Mouse (Mus musculus): Measurements from ENCODE around the gene Snx22. TPM values are rescaled to one million over a fixed set of nuclear protein-coding genes. Genes with fewer than 3 reads are reported as not detected.
A peak's percentile ranks its signal among the peaks of the same experiment; 100 is the strongest.

Snx22 gene
- total RNA-seq (2021), result 1 to 10 TPM; 4.9 to 6.3 TPM

DNA sequence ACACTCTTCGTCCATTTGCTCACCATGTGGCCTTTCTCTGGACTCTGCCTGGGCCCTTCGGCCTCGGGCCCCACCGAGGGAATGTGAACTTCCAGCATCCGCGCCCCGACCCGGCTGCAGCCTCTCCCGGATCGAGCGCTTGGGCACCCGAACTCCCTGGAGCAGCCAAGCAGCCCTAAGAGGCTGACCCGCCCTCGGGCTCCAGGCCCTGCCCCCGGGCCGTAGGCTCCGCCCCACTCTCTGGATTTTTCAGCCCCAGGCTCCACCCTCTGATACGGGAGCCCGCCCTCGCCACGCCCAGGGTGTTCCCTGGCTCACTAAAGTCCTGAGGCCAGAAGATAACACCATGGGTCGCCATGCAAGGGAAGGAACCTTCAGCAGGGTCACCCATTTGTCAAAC is at the start of gene Snx22:
Gene Snx22 (minus strand): TSS at position 137 of the 400 bp plus-strand sequence.
- DNase-seq (ENCODE audit: extremely low spot score in 1 of 2, low spot score in 1 of 2), result peak in 1 of 2 experiments; percentile 44

DNA sequence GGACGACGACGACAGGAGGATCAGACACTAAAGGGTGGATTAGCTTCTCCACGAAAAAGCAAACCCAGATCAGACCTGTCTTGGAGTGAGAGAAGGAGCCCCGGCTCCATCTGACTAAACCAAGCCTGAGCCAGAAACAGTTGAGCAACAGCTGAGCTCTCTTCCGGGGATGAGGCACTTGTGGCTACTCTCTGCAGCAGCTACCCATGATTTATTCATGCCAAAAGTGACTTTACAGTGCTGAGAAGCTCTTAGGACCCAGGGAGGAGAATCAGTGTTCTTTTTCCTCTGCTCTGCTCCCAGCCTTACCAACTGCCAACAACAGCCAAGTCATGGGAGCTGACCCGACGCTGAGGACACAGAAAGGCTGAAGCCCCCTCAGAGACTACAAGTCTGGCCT is 47.4 kb upstream of the Snx22 start:
- DNase-seq (ENCODE audit: extremely low spot score in 1 of 2, low spot score in 1 of 2), result no peak

DNA sequence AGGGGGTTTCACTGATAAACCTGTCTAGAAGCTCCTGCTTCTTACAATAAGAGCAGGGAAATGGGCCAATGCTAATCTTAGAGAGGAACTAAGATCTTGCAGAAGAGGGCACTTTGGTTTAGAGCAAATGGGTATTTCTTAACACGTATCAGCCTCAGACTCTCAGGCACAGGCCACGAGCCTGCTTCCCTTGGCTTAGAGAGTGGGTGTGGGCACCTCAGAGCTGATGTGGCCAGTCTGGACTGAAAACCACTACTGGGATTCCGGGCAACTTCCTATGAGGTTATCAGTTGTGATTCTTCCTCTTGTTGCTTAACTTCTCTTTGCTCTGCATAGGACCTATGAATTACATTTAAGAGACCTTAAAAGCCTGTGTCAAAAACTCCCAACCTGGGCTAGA is 44.8 kb upstream of the Snx22 start:
- DNase-seq (ENCODE audit: extremely low spot score in 1 of 2, low spot score in 1 of 2), result no peak

DNA sequence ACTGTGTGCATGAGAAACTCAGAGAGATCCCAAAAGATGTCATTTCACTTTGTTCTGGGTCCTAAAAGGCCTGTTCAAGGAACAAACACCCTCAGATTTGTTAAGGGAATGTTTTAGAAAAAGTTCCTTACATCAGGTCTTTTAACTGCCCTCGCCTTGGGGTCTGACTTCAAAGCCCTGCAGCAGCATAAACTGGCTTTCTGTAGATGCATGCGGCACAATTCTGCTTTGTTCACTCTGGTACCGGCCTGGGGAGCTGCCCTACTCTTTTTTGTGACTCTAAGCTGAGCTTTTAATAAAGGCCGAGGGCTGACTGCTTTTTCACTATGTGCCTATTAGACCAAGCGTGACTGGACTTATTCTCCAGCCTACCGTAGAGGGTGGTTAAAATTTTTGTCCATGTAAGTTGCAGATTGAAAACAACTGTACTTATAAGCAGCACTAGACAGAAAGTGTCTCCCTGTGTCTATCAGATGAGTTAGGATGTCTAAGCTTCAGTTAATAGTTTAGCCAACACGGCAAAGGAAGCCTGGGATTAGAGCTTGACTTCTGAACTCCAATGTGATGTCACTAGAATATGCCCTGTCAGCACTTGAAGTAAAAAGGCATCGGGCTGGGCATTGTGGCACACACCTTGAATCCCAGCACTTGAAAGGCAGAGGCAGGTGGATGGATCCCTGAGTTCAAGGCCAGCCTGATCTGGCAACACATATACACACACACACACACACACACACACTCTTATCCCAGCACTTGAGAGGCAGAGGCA is 41.3 kb upstream of the Snx22 start:
- DNase-seq (ENCODE audit: extremely low spot score in 1 of 2, low spot score in 1 of 2), result no peak

DNA sequence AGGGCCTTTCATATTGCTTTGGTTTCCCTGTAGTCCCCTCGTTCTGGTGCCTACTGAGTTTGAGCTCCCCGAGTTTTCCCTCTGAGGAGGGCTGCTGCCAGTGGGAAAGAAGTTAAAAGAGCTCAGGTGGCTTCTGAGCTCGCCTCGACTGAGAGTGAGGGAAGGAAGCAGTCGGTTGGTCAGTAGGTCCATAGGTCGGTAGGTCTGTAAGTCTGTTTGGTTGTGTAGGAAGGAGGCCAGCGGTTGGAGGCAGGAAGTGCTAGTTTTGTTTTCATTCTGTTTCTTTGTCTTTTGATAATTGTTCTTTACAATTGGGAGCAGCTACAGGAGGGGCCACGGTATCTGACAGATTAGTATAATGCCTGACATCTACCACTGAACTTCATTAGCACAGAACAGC is 40.6 kb upstream of the Snx22 start:
- DNase-seq (ENCODE audit: extremely low spot score in 1 of 2, low spot score in 1 of 2), result no peak

DNA sequence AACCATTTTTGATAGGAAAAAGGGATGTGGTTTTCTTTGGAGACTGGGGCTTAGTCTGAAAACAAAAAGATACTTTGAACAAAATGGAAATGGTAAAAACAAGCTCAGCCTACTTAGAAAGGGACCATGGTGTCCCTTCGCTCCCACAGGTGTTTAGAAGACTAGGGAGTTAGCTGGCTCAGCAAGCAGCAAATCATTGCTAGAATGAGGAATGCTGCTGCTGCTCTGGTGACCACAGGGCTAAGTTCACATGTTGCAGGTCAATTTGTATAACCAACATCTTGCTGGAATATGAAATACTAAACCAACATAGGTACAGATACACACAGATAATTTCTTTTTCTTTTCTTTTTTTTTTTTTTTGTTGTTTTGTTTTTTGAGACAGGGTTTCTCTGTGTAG is 40.1 kb upstream of the Snx22 start:
- DNase-seq (ENCODE audit: extremely low spot score in 1 of 2, low spot score in 1 of 2), result no peak

DNA sequence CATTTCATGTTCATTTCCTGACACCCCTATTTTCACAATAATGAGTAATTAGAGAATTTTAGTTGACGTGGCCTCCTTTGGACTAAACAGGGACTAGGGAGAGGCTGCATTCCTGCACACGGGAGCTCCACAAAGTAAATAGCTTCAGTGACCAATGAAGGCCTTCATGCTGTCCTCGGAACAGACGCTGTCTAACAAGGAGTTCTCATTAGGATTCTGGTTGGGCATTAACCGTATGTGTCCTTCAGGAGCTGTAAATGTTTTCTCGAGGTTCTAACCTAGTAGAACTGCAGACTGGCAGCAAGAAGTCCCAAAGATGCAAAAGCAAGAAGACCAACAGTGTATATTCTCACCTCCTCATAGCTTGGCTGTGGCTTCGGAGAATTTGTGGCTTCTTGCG is 35.6 kb upstream of the Snx22 start:
- no peak for DNase-seq (ENCODE audit: extremely low spot score in 1 of 2, low spot score in 1 of 2)

DNA sequence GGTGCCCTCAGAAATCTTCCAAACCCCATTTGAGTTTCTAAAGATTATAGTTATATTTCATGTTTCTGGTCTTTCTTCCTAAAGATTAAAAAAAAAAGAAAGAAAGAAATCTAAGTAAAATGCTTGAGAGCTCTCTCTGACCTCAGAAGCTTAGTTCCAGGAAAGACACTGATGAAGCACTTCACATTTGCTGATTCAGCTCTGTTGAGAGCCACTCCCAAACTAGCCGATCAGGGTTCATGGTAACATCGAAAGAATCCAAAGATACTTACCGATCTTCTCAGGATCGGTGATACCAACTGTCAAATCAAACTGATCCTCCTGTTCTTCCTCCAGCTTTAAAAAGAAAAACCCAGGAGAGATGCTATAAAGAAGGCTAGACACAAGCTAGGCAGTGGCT is 35.1 kb upstream of the Snx22 start:
- no peak for DNase-seq (ENCODE audit: extremely low spot score in 1 of 2, low spot score in 1 of 2)

DNA sequence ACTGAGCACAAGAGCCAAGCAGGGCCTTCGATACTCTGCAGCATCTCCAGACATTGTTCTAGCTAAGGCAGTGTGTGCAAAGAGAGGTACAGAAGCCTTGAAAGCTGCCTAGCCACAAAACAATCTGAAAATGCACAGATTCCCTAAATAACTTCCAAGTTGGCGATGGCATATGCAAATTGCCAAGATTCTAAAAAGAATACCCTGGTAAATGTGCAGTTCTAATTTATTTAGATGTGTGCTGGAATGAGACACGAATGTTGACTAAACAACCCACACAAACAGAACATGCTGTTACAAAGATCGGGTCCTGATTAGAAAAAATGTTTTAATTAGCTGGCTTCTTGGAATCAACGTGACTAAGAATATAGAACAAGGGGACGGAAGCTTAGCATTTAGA is 33.1 kb upstream of the Snx22 start:
- DNase-seq (ENCODE audit: extremely low spot score in 1 of 2, low spot score in 1 of 2), result no peak

DNA sequence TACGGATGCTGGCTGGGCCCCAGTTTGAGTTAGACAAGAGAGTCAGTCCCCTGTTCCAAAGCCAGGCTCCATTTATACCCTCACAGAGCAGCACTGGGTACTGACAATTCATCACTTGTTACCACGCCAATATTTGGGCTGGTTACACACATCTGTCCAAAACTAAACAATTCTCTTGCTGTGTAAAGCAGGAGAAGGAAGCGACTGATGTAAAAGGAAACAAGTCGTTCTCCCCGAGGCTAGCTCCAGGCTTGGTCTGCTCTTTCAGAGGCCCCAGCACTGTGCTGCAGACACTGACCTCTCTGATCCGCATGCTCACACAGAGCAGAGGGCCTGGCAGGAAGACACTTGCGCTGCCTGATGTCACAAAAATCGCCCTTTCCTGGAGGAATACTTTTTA is 32.1 kb upstream of the Snx22 start:
- no peak for DNase-seq (ENCODE audit: extremely low spot score in 1 of 2, low spot score in 1 of 2)

DNA sequence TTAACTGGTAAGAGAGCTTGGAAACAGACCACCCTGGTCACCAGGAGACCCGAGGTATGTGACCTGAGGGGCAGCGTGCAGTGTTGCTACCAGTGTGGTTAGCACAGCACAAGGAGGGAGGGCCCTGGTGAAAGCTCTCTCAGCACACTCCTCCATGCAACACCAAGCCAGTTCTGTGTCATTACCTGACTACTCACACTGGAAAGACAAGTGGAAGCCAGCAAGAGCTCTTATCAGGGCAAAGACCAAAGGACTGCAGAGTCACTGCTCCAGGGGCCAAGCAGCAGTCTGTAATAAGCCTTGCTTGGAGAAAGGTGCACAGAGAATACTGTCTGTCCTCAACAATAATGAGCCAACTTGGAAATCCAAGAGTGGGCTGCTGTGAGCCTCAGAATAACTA is 23.1 kb upstream of the Snx22 start:
- DNase-seq (ENCODE audit: extremely low spot score in 1 of 2, low spot score in 1 of 2), result no peak

DNA sequence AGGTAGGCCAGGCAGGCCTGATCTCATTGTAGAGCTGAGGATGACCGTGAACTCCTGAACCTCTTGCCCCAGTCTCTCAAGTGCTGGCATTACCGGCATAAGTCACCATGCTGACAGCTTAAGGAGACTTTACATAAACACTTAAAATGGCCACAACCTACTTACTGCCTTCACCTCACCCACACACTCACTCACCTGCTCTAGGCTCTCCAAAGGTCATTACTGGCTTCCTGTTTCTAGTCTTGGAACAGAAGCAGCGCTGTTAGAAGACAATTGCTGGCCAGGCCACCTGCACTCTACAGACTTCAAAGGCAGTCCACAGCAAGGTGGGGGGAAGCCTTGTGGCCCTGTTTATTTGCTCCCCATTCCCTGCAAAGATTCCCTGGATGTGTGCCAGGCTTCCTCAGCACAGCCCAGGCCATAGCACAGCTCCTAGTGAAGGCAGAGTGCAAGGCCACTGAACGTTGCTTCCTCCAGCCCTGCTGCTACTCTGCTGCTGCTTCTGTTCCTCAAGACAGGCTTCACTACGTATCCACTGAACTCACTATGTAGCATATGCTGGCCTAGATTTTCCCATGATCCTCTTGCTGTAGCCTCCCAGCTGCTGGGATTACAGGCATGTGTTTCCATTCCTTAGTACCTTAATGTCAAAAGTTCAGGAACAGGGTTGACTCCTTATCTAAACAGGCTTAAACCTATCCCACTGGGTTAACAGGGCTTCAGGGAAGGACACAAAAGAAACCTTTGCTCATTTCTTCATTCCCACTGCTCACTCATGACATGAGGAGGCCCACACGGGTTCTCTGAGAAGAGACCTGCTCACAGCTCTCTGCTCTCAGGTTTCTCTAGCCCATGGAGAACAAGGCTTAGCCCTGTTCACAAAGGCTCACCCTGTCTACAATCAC is 22.1 kb upstream of the Snx22 start:
- DNase-seq (ENCODE audit: extremely low spot score in 1 of 2, low spot score in 1 of 2), result no peak

DNA sequence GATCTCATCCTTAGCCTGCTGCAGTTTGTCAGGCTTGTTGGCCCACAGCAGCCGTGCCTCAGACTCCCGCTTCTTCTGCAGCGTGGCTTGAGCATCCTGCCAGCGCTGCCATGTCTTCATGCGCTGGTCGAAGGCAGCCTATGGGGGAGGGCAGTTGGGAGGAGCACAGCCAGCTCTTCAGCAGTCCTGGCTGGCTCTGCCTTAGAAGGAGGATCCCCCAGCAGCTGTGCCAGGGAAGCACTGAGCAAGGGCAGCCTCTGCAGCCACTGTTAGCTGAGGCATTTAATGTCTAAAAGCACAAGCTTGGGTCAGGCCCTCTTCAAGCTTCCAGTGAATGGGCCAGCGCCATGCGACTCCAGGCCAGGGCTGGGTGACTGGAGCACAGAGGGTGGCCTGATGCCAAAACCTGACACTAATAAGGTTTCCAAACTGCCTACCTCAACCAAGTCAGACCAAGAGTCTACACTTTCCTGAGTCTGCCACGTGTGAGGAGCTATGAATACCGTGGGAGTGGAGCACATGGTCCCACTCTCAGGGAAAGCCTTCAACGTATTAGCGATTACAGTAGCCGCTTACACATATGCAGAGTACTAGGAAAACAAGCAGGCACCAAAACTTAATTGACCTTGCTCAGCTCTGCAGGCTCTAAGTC is 21.2 kb upstream of the Snx22 start:
- no peak for DNase-seq (ENCODE audit: extremely low spot score in 1 of 2, low spot score in 1 of 2)

DNA sequence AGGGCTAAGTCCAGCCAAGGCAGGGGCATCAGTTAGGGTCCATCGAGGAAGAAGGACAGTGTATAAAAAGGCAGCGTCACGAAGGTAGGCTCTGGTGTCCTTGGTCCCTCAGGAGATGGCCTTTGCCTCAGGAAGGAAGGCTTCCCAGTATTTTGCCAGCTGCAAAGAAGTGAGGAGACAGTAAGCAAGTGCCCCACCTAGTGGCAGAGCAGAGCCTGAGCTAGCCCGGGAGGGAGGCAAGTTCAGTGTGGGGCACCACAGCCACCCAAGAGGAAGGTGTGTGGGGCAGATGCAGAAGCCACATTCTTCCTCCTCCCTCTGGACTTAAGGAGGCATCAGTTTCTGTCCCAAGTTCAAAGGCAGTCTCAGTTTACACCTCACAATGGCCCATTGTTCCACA is 18.9 kb upstream of the Snx22 start:
- peak in 1 of 2 experiments; percentile 68 for DNase-seq (ENCODE audit: extremely low spot score in 1 of 2, low spot score in 1 of 2)

DNA sequence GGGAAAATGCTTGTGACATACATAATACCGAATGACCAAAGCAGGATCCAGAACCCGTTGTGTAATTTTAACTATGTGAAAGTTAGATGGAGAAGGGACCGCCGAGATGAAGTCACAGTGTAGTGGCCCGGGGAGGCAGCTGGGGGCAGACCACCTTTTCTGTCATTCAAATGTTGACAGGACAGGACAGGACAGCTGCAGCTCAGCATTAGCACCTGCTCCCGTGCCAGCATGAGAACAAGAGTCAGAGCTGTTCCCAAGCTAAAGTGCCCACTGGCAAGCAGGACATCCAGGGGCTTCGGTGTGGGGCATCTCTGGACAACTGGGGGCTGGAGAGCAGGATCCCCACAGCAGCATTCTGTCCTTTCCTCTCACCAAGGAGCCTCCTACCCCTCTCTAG is 17.5 kb upstream of the Snx22 start:
- no peak for DNase-seq (ENCODE audit: extremely low spot score in 1 of 2, low spot score in 1 of 2)

DNA sequence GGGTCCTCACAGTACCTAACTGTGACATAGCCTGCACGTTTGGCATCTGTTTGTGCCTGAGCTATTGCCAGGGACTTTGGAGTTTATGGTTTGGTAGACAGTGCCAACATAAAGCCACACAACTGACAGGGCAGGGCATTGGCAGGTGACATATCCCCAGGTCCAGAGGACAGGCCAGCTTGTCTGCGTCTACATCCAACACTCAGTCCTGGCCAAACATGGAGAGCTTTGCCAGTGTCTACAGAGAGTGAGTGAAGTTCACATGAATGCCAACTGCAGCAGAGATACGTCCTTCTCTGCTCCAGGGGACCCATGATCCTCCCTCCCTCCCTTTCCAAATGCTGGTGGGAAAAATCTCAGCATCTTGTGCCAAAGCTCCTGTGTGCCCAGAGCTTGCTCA is 14.7 kb upstream of the Snx22 start:
- no peak for DNase-seq (ENCODE audit: extremely low spot score in 1 of 2, low spot score in 1 of 2)

DNA sequence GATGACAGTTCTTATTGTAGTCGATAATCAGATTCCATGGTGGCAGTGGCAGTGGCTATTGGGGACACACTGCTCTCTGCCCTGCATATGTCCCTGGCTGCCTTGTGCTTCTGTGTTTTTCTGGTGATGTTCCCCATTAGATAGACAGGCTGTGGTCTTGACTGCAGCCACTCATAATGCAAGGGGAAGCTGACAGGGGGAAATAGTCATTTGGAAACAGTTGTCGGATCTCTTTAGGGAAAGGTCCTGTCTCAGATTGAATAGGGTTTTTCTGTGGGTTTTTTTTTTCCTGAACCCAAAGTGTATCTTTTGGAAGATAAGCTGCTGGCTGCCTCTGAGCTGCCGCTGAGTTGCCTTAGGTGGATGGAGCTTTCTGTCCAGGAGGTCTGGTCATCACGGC is 12.5 kb upstream of the Snx22 start:
- no peak for DNase-seq (ENCODE audit: extremely low spot score in 1 of 2, low spot score in 1 of 2)

DNA sequence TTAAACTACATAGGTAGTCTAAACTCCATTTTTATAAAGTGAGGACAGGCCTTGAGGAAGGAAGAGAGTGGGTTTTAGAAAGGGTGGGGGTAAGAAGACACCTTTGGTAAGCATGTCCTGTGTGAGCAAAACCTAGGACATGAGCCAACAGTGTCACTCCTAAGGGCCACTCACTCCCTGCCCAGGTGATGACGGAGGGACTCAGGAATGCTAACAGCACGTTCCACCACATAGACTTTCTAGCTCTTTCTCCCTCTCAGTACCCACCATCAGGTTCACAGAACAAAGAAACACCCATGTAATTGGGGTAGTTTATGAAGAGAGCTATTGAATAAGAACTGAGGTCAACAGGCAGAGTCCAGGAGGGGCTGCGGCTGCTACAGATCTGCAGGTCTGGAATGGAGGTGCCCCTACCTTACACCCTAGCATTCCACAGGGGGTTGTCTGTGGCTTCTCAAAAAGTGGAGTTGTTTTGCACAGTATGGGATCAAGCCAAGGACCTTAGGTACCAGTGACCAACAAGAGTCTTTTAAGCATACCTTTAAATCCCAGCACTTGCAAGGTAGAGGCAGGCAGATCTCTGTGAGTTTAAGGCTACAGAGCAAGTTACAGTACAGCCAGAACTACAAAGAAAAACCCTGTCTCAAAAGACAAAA is 11.4 kb upstream of the Snx22 start:
- no peak for DNase-seq (ENCODE audit: extremely low spot score in 1 of 2, low spot score in 1 of 2)

DNA sequence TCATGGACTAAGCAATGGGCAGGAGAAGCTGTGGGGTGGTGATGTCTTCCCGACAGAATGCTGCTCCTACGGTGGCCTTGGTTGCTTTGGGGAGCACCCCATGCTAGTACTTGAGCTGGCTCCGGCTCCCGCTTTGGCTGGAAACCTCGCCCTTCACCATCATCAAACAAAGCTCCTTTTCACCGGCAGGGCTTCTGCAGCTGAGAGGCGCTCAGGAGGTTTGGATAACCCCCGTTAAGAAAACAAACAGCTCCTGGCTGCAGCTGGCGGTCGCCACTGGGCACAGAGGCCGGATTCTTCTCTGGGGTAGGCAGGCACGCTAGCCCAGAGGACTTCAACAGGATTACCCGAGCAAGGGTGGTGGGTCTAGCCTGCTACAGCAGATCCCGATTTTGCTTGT is 9.0 kb upstream of the Snx22 start:
- DNase-seq (ENCODE audit: extremely low spot score in 1 of 2, low spot score in 1 of 2), result no peak

DNA sequence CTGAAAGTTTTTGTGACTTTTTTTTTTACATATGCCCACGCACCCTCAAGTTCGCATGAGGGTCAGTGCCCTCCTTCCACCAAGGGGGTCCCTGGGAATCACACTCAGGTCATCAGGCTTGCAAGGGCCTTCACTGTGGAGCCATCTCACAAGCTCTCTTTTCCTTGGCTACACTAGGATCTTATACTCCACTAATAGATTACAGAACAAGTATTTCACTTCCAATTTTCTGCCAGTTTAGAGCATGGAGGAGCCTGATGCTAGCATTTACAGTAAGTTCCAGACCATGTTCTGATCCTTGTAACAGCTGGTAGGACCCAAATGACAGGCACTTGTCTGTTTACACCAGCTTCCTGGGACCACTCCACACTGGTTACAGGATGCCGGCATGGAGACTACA is 8.6 kb upstream of the Snx22 start:
- no peak for DNase-seq (ENCODE audit: extremely low spot score in 1 of 2, low spot score in 1 of 2)

DNA sequence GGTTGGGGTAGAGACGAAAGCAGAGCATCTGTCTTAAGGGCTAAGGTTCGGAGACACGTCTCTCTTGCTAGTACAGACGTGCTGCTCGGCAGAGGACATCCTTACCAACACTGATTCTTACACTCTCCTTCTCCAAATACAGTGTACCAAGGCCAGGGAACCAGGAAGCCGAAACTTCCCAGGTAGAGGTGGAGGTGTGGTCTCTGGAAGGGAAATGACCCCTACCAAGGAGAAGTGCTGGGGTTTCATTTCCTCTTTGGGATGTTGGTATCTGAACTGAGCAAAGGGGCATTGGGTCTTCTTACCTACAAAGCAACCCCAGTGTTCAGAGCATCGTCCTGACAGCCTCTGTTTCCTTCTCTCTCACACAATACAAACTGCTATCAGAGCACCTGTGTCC is 3.2 kb upstream of the Snx22 start:
- no peak for DNase-seq (ENCODE audit: extremely low spot score in 1 of 2, low spot score in 1 of 2)
